Mouse (Mus musculus): ENCODE measurements around the gene Ccdc150. TPM values are rescaled to one million over a fixed set of nuclear protein-coding genes. Genes with fewer than 3 reads are reported as not detected.

Gene Ccdc150
- not detected for total RNA-seq (2023)

GRCm38 (mm10) chr1:54250158-54250866, at the start of gene Ccdc150:
Ccdc150 (plus strand) TSS chr1:54250683.

Other genes with a start within 250 kb of the Ccdc150 start
- 0.18 TPM for gene Hecw2, start 55.5 kb upstream of the Ccdc150 start, total RNA-seq (2023)
- 30.7 TPM for gene Gtf3c3, start 188.3 kb downstream of the Ccdc150 start, total RNA-seq (2023)